Mouse (Mus musculus) lung, adult 2 months (tissue): ENCODE data around the gene Ephb1. TPM values are rescaled to one million over a fixed set of nuclear protein-coding genes. Genes with fewer than 3 reads are reported as not detected.
A peak's percentile ranks its signal among the peaks of the same experiment; 100 is the strongest.

ENCODE experiments used
- DNase-seq: peaks from one replicate; pipeline ENCODE4 v3.0.0; 2022
- H3K4me1 ChIP-seq: fragments of 200-500 bp; 2 replicates; pipeline ENCODE4 v1.6.1; 2011; ENCODE audit warnings: low read length; ENCODE audit not compliant: control insufficient read depth, insufficient read depth
- H3K4me3 ChIP-seq: fragments of 200-500 bp; replicated peaks from 2 replicates; pipeline ENCODE3; 2011; ENCODE audit warnings: low read depth, mild to moderate bottlenecking, control low read depth, low read length; ENCODE audit errors: extremely low read depth
- CTCF ChIP-seq: fragments of 200-500 bp; IDR thresholded peaks from 2 replicates; pipeline ENCODE4 v1.5.1; 2011; ENCODE audit warnings: mild to moderate bottlenecking, low read length, control low read depth; ENCODE audit not compliant: insufficient read depth
- POLR2A ChIP-seq: fragments of 200-500 bp; IDR thresholded peaks from 2 replicates; pipeline ENCODE4 v1.6.1; 2011; ENCODE audit warnings: low read depth, mild to moderate bottlenecking, control low read depth, low read length, borderline replicate concordance; ENCODE audit errors: extremely low read depth
- WGBS: fragments of 180-500 bp; shearing (Covaris S2); methylation state at CpG from one replicate; pipeline ENCODE4 v1.1.7; 2018; 5-methylcytosine and 5-hydroxymethylcytosine counted together
- polyA plus RNA-seq: library from polyadenylated mRNA; depleted of rRNA; stranded (reverse); fragments of >200 nt; gene quantifications from 2 replicates; pipeline ENCODE4 v1.2.3, GENCODE M21; 2012

Ephb1 gene
- polyA plus RNA-seq, 1 experiment, result 1.1 TPM

GRCm38 (mm10) chr9:102190058-102190457 is 164.4 kb downstream of the Ephb1 start:
- TF ChIP-seq CTCF (no peak), POLR2A (no peak)
- no peak for DNase-seq
- 72% methylated on average over 9 of the region's 9 CpGs for whole genome bisulfite sequencing
- Histone ChIP-seq H3K4me3 (no peak overlapping the region), H3K4me1 (no peaks in the 10 kb centered on the region)

GRCm38 (mm10) chr9:102189406-102189805 is 165.1 kb downstream of the Ephb1 start:
- Histone ChIP-seq H3K4me1 (no peaks in the 10 kb centered on the region), H3K4me3 (no peak overlapping the region)
- TF ChIP-seq POLR2A (no peak), CTCF (no peak)
- 37% methylated on average over 11 of the region's 11 CpGs for WGBS
- DNase-seq, result peak; percentile 6

- no peak overlapping the region for H3K4me3 ChIP-seq
- WGBS, result 63% methylated on average over 22 of the region's 22 CpGs
- H3K4me1 ChIP-seq, result no peaks in the 10 kb centered on the region
- no peak for TF ChIP-seq POLR2A
- TF ChIP-seq CTCF, result no peak
- no peak for DNase-seq
Measured at GRCm38 (mm10) chr9:102183663-102184274, 170.7 kb downstream of the Ephb1 start.

GRCm38 (mm10) chr9:102181810-102182490 is 172.5 kb downstream of the Ephb1 start:
- no peak for DNase-seq
- WGBS, result 73% methylated on average over 10 of the region's 10 CpGs
- Histone ChIP-seq H3K4me1 (no peaks in the 10 kb centered on the region), H3K4me3 (no peak overlapping the region)
- no peak for TF ChIP-seq CTCF
- TF ChIP-seq POLR2A, result no peak

- Histone ChIP-seq H3K4me1 (no peaks in the 10 kb centered on the region), H3K4me3 (no peak overlapping the region)
- 52% methylated on average over 3 of the region's 3 CpGs for WGBS
- no peak for DNase-seq
- TF ChIP-seq POLR2A (no peak), CTCF (no peak)
Measured at GRCm38 (mm10) chr9:102181276-102181675, 173.2 kb downstream of the Ephb1 start.

- no peak for TF ChIP-seq POLR2A
- no peak for TF ChIP-seq CTCF
- no peak overlapping the region for H3K4me3 ChIP-seq
- DNase-seq, result no peak
- 63% methylated on average over 2 of the region's 2 CpGs for WGBS
- H3K4me1 ChIP-seq, result no peaks in the 10 kb centered on the region
Measured at GRCm38 (mm10) chr9:102180486-102180885, 174.0 kb downstream of the Ephb1 start.

GRCm38 (mm10) chr9:102180070-102180469 is 174.4 kb downstream of the Ephb1 start:
- WGBS, result 73% methylated on average over 2 of the region's 2 CpGs

GRCm38 (mm10) chr9:102169706-102170105 is 184.8 kb downstream of the Ephb1 start:
- no peak for DNase-seq
- Histone ChIP-seq H3K4me3 (no peak overlapping the region), H3K4me1 (no peaks in the 10 kb centered on the region)
- no peak for TF ChIP-seq CTCF
- TF ChIP-seq POLR2A, result no peak
- 73% methylated on average over 7 of the region's 7 CpGs for WGBS

More at GRCm38 (mm10) chr9:102180070-102180469, 174.4 kb downstream of the Ephb1 start:
- H3K4me3 ChIP-seq, result no peak overlapping the region
- no peaks in the 10 kb centered on the region for H3K4me1 ChIP-seq
- no peak for DNase-seq
- no peak for TF ChIP-seq CTCF
- no peak for TF ChIP-seq POLR2A

- Histone ChIP-seq H3K4me1 (no peaks in the 10 kb centered on the region), H3K4me3 (no peak overlapping the region)
- whole genome bisulfite sequencing, result 69% methylated on average over 3 of the region's 3 CpGs
- no peak for DNase-seq
- TF ChIP-seq CTCF (no peak), POLR2A (no peak)
Measured at GRCm38 (mm10) chr9:102155876-102156275, 198.6 kb downstream of the Ephb1 start.

- TF ChIP-seq CTCF (no peak), POLR2A (no peak)
- H3K4me1 ChIP-seq, result no peaks in the 10 kb centered on the region
- no peak for DNase-seq
- no peak overlapping the region for H3K4me3 ChIP-seq
- 84% methylated on average over 4 of the region's 4 CpGs for WGBS
Measured at GRCm38 (mm10) chr9:102139181-102139580, 215.3 kb downstream of the Ephb1 start.

GRCm38 (mm10) chr9:102138671-102139070 is 215.8 kb downstream of the Ephb1 start:
- Histone ChIP-seq H3K4me1 (no peaks in the 10 kb centered on the region), H3K4me3 (no peak overlapping the region)
- no peak for DNase-seq
- TF ChIP-seq CTCF (no peak), POLR2A (no peak)
- 78% methylated on average over 7 of the region's 7 CpGs for WGBS
